Mouse (Mus musculus): Measurements from ENCODE around the gene Cdhr3.

- TF ChIP-seq CTCF (IDR thresholded peaks at IDR 0.05; ENCODE audit: control insufficient read depth, insufficient read depth, insufficient read length) (no peak), USF1 (IDR thresholded peaks at IDR 0.05; ENCODE audit: low read depth) (no peak), MYOG (IDR thresholded peaks at IDR 0.05; ENCODE audit: control insufficient read depth, extremely low read depth, insufficient read length) (no peak), MAX (IDR thresholded peaks at IDR 0.05) (no peak), CEBPB (IDR thresholded peaks at IDR 0.05; ENCODE audit: low read depth) (no peak)
Observed at GRCm38 (mm10) chr12:33024524-33024923, 68.2 kb downstream of the Cdhr3 start.

Measured in C2C12 (cell line).